Mouse (Mus musculus) kidney, adult 2 months (tissue): Measurements from ENCODE around the gene Odf2.

Experiments used
- CTCF ChIP-seq: fragments of 200-500 bp; conservative IDR thresholded peaks from 2 replicates; pipeline ENCODE4 v1.5.1; 2011; ENCODE audit warnings: low read depth, mild to moderate bottlenecking, control low read depth, low read length, moderate library complexity, mixed read lengths; ENCODE audit not compliant: insufficient read depth, insufficient read length
- POLR2A ChIP-seq: fragments of 200-500 bp; IDR thresholded peaks from one replicate; pipeline ENCODE4 v1.6.1; 2011; ENCODE audit warnings: low read depth, low read length, control low read depth

- TF ChIP-seq CTCF (no peak), POLR2A (peak; percentile 73)
These were observed 76.3 kb downstream of the Odf2 start, which contains the start of gene Sptan1 for GRCm38 (mm10) chr2:29965250-29965843.
